Mouse (Mus musculus) embryo, embryonic 10 days (tissue): Measurements from ENCODE around the gene Det1.
A peak's percentile ranks its signal among the peaks of the same experiment; 100 is the strongest.

Experiments
- DNase-seq: peaks from one replicate; pipeline ENCODE4 v3.0.0-alpha.2; 2015; ENCODE audit warnings: low spot score

Det1 gene

DNA sequence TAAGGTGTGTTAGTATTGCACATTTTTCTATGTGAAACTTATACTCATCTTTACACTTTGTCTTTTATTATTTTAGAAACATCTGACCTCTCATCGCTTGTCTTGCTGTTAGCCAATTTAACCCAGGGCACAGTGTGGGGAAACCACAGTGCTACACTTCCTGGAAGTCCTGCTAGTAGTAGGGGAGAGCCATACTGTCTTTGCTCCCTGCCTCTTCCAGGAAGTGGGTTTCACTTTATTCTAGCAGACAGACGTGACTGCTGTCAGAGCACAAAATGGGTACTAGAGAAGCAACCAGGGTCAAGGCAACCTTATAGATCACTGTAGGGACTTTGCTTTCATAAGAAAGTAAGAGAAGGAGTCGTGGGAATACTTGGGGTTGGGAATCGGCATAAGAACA, 7.0 kb upstream of the Det1 start:
- DNase-seq = no peak

DNA sequence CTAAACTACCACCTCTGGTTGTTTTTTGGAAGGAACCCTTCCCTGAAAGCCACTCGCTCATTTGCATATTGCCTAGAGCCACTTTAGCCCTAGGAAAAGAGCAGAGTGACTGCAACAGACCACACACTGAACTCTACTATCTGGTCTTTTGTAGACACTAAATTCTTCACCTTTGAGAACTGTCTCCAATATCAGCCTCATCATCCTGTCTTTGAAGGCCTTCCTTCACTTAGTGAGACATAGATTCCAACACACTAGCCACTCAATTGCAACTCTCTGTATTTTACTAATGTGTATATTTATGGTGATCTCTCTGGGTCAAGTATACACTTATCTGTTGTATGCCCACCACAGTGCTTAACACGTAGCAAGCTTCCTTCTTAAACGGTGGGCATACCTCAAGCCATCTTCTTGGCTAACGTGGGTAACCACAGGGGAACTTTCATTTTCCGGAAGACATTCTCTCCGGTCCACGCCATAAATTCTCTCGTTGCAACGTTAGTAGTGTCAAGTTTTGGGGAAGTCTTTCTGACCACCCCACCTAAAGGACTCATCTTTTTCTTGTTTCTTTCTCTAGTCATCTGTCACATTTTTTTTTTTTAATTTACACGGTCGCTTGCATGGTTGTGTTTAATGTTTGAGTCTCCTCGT, 872 bp downstream of the Det1 start:
- DNase-seq = no peak

DNA sequence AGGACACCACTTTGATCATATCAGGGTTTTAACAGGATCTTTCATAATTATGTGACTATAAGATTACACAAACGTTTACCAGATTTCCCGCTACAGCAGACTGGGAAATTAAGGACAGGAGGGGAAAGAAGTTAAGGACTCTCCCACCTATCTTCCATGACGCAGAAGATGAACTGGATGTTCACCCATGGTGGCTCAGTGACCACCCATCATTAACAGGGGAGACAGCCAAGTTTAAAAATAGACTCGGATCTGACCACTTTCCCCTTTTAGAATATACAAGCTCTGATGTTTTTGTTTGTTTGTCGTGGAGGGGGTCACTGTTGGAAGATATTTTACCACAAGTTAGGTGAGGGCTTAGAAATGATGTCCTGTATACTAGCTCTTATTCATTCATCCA, 5.5 kb downstream of the Det1 start:
- DNase-seq = no peak

DNA sequence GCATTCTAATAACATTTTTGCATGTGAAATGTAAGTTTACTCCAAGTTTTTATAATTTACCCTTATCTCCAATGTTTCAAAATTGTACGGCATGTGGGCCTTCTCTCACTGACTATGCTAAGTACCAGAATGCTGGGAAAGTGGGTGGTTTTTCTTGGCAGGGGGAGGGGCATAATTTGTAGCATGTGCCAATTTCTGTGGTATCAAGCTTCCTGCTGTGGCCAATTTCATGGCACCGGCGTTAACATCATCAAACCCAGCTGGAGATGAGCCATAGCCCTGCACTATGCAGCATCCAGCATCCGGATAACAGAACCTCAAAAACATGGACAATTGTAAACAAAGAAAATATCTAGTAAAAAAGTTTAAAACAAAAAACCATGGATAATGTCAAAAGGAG, 9.8 kb downstream of the Det1 start:
- no peak for DNase-seq

DNA sequence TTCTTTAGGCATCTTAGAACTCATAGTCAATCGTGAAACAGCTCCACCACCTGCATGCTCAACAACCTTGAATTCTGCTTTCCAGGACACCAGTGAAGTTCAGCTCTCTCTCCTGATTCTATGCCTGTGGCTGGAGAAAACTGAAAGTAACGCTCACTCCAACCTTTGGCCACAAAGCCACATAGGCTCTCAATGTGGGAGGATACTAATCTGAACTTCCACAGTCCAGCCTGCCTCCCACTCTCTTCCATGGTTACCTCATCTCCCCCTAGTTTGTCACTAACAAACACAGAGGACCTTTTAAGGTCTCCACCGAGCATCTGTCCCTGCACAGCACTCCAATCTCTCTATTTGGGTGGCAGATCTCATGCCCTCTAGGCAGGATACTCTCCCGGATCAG, 11.4 kb downstream of the Det1 start:
- no peak for DNase-seq

- no peak for DNase-seq
Measured at GRCm38 (mm10) chr7:78827749-78828362, 19.2 kb downstream of the Det1 start.

DNA sequence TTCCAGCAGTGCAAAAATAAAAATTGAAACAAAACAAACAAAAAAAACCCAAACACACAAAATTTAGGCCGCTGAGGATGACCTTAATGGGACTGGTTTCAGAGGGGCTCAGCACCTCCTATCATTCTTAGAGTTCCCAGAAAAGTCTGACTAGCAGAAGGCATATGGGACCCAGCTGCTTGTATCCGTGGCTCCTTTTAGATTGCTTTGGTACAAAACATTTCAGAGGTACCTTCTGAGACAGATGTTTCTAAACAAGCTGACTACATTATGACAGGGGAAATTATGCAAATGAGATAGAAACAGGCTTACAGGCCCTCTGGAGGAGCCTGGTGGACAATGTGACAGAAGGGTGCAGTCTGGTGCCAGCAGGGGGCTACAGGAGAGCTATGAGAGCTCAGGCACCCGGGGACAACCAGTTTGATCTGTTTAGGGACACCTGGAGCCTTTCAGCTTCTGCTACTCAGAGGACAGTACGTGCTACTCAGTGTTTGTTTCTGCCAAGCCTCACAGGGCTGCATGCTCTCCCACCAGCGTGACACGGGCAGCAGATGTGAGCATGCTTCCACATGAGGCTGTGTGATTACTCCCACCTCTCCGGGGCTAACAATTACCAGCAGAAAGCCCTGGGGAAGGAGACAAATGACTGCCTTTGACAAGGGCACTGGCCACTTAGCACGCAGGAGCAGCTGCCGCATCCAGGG, 20.2 kb downstream of the Det1 start:
- peak; percentile 28 for DNase-seq

DNA sequence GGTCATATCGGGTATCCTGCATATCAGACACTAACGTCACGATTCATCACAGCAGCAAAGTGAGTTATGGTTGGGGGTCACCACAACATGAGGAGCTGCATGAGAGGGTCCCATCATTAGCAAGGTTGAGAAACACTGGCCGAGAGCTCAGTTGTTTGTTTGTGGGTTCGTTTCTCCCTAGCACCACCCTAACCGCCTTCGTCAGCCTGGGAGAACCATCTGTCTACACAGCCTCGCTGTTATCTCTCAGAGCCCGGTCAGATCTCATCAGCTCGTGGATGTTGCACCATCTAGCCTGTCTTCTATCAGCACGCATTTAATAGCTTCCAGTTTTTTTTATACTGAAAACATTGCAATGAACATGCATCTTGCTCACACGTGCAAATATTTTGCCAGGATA, 28.7 kb downstream of the Det1 start:
- no peak for DNase-seq

DNA sequence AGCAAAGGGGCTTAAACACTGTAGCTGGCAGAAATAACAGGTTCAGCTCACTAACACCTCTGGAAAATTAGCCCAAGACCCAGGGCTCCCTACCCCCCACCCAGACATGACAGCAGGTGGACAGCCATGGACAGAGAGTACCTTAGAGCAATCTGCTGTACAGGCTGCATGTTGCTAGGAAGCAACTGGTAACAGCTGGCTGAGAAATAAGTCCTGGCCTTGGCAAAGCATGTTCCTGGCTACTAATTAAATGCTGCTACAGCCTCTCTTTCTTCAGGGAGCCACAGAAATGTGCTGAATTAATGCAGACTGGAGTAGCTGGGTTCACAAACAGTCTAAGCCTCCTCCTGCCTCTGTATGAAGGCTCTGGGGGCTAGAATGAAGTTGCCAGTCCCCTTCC, 32.3 kb downstream of the Det1 start:
- DNase-seq = no peak

- DNase-seq = no peak
Measured at GRCm38 (mm10) chr7:78813791-78814190, 33.3 kb downstream of the Det1 start.

DNA sequence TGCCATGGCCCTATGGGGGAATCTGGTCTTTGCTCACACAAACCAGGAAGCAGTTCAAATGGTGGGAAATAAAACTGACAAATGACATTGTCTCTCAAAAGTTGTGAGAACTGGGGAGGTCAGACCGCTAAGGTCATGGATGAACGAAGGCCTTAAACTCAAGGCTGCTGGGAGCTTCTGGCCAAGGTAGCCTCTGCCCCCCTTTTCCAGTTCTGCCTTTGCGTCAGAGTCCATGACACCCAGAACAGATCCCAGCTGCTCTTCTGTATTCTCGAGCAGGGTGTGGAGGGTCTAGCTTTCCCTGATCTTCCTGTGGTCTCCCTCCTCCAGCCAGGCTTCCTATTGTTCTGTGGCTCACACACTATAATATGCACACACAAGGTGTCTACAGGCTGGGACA, 39.9 kb downstream of the Det1 start:
- no peak for DNase-seq

DNA sequence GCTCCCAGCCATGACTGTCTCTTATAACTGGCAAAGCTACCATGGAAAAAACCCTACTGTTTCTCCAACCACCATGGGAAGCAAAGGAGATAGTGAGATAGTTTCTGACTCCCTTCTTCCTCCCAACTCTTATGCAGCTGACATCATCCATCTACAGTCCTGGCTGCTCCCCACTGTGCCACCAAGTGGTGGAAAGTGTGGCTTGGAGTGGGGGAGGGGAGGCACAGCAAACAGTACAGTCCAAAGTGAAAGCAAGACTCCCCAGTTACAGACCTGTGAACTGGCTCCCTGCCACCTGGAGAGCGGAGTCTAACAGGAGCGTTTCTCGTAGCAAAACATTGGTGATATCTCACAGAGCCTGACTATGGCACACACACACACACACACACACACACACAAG, 43.2 kb downstream of the Det1 start:
- no peak for DNase-seq

- no peak for DNase-seq
Measured at GRCm38 (mm10) chr7:78799730-78800496, 47.1 kb downstream of the Det1 start.

- DNase-seq = no peak
Measured at GRCm38 (mm10) chr7:78797843-78798455, 49.1 kb downstream of the Det1 start.

GRCm38 (mm10) chr7:78796624-78797023, 50.4 kb downstream of the Det1 start:
- no peak for DNase-seq

DNA sequence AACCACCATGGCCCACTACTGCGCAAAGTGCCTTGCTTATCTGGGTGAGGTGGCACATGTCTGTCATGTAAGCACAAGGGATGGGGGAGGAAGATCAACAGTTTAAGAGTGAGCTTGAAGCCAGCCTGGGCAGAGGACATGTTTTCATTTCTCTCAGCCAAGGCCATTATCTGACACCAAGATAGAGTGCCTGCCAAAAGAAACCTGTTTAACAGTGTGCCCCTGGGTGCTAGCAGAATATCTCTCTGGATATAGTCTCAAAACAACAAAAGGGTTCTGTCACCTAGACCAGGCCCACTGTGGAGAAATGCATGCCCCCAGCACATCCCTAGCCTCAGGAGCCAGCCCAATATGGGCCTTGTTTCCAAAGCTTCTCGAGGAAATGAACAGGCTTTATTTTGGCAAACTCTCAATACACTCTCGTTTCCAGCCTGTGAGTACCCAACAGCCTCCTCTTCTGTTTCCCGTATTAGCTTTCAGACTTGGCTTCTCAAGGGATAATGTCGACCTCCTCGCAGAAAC, 52.4 kb downstream of the Det1 start:
- DNase-seq = no peak

- DNase-seq = no peak
Measured at GRCm38 (mm10) chr7:78793895-78794570, 53.0 kb downstream of the Det1 start.

GRCm38 (mm10) chr7:78791359-78792222, 55.5 kb downstream of the Det1 start:
- peak; percentile 87 for DNase-seq

GRCm38 (mm10) chr7:78787793-78788380, 59.2 kb downstream of the Det1 start:
- no peak for DNase-seq

DNA sequence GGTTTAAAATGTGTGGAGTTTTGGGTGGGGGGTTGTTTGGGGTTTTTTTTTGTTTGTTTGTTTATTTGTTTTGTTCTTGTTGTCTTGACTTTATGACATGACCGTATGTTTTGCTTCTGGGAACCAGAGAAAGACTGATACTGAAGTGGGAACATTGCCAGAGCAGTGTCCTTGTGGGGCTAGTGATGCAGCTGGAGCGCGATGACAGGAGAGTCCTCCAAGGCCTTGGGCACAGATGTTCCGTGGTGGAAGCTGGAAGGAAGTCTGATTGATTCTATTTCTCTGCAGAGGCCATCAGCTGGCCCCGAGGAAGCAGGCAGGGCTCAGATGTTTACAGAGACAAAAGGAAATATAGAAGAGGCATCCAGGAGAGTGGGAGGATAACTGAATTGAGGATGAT, 61.2 kb downstream of the Det1 start:
- no peak for DNase-seq
